Mouse (Mus musculus) G1E (cell line): ENCODE measurements at regions not wholly inside any gene's neighbourhood (a gene's known extent, or its start where the extent isn't known, plus 50 kb on each side); places are given as distances from the start of the nearest gene placed in this dataset.

Experiments used
- ATAC-seq: 2 replicates; pipeline ENCODE4 v1.8.0; 2016; ENCODE audit warnings: mild to moderate bottlenecking; ENCODE audit not compliant: insufficient number of reproducible peaks, poor library complexity, low FRiP score, severe bottlenecking; ENCODE audit errors: extremely low read depth
- DNase-seq: peaks from one replicate; pipeline ENCODE4 v3.0.0; 2012; ENCODE audit warnings: low spot score
- H3K27me3 ChIP-seq: 2 replicates; pipeline ENCODE4 v1.6.1; 2012; ENCODE audit warnings: mild to moderate bottlenecking, low read length, inconsistent platforms; ENCODE audit not compliant: insufficient read depth
- H3K36me3 ChIP-seq: replicated peaks from 2 replicates; pipeline ENCODE3; 2012; ENCODE audit warnings: mild to moderate bottlenecking, inconsistent platforms
- H3K4me1 ChIP-seq: 2 replicates; pipeline ENCODE4 v1.6.1; 2012; ENCODE audit warnings: low read depth, low read length, inconsistent platforms, mixed read lengths; ENCODE audit not compliant: insufficient read depth
- H3K4me3 ChIP-seq: 2 replicates; pipeline ENCODE4 v1.5.1; 2012; ENCODE audit warnings: low read depth, mild to moderate bottlenecking, inconsistent platforms, low read length, moderate library complexity, mixed read lengths
- H3K9me3 ChIP-seq: replicated peaks from 2 replicates; pipeline ENCODE4 v1.6.1; 2012; ENCODE audit warnings: inconsistent platforms
- CTCF ChIP-seq: IDR thresholded peaks from 2 replicates; pipeline ENCODE4 v1.5.1; 2012; ENCODE audit warnings: low read depth, low read length, inconsistent platforms, mixed read lengths
- GATA1 ChIP-seq: IDR thresholded peaks from 2 replicates; pipeline ENCODE4 v1.6.1; 2012; ENCODE audit warnings: borderline replicate concordance, low read length, inconsistent platforms, mixed read lengths
- GATA2 ChIP-seq: IDR thresholded peaks from 2 replicates; pipeline ENCODE4 v1.6.1; 2012; ENCODE audit warnings: low read depth, low read length, inconsistent platforms, borderline replicate concordance
- POLR2AphosphoS5 ChIP-seq: IDR thresholded peaks from 2 replicates; pipeline ENCODE4 v1.6.1; 2012; ENCODE audit warnings: low read depth, low read length, inconsistent platforms; ENCODE audit not compliant: insufficient replicate concordance
- TAL1 ChIP-seq: conservative IDR thresholded peaks from 2 replicates; pipeline ENCODE4 v1.6.1; 2012; ENCODE audit warnings: low read depth, low read length, inconsistent platforms, mixed read lengths

- H3K9me3 ChIP-seq: peaks cover 5% of the 10 kb centered on the region
- TF ChIP-seq GATA2: no peak
- no peak for TF ChIP-seq CTCF
- no peak for TF ChIP-seq POLR2AphosphoS5
- TF ChIP-seq GATA1: no peak
- TF ChIP-seq TAL1: no peak
- ATAC-seq: no peak
Measured at GRCm38 (mm10) chr1:55897572-55897971, 491.9 kb downstream of the Plcl1 start.

GRCm38 (mm10) chr1:55898031-55898430, 492.3 kb downstream of the Plcl1 start:
- Histone ChIP-seq H3K27me3 (no peaks in the 10 kb centered on the region), H3K36me3 (no peaks in the 10 kb centered on the region), H3K4me3 (no peak overlapping the region), H3K9me3 (peaks cover 2% of the 10 kb centered on the region), H3K4me1 (no peaks in the 10 kb centered on the region)
- TF ChIP-seq TAL1 (no peak), POLR2AphosphoS5 (no peak), GATA1 (no peak), CTCF (no peak)
- DNase-seq (no peak), ATAC-seq (no peak)

More at GRCm38 (mm10) chr1:55897572-55897971, 491.9 kb downstream of the Plcl1 start:
- Histone ChIP-seq H3K4me3 (no peak overlapping the region), H3K27me3 (no peaks in the 10 kb centered on the region), H3K36me3 (no peaks in the 10 kb centered on the region), H3K4me1 (no peaks in the 10 kb centered on the region)
- no peak for DNase-seq

- H3K4me1 ChIP-seq: no peaks in the 10 kb centered on the region
- DNase-seq (no peak), ATAC-seq (no peak)
- H3K27me3 ChIP-seq: no peaks in the 10 kb centered on the region
- H3K9me3 ChIP-seq: no peaks in the 10 kb centered on the region; the same call in none of the 2 replicates
- no peaks in the 10 kb centered on the region for H3K36me3 ChIP-seq
- no peak overlapping the region for H3K4me3 ChIP-seq
- TF ChIP-seq POLR2AphosphoS5 (no peak), GATA1 (no peak), TAL1 (no peak), CTCF (no peak), GATA2 (no peak)
Measured at GRCm38 (mm10) chr1:55900033-55900432, 494.3 kb downstream of the Plcl1 start.

- DNase-seq (no peak), ATAC-seq (no peak)
- Histone ChIP-seq H3K4me3 (no peak overlapping the region), H3K27me3 (no peaks in the 10 kb centered on the region), H3K36me3 (no peaks in the 10 kb centered on the region), H3K9me3 (peaks cover 13% of the 10 kb centered on the region), H3K4me1 (no peaks in the 10 kb centered on the region)
- TF ChIP-seq GATA1 (no peak), GATA2 (no peak), POLR2AphosphoS5 (no peak), TAL1 (no peak), CTCF (no peak)
Measured at GRCm38 (mm10) chr1:55903177-55903576, 497.5 kb downstream of the Plcl1 start.

- no peaks in the 10 kb centered on the region for H3K36me3 ChIP-seq
- ATAC-seq (no peak), DNase-seq (no peak)
- H3K4me3 ChIP-seq: no peak overlapping the region
- H3K9me3 ChIP-seq: peaks cover 13% of the 10 kb centered on the region
- no peaks in the 10 kb centered on the region for H3K27me3 ChIP-seq
- TF ChIP-seq POLR2AphosphoS5: no peak
- TF ChIP-seq GATA1: no peak
- no peak for TF ChIP-seq GATA2
- TF ChIP-seq TAL1: no peak
- no peak for TF ChIP-seq CTCF
- no peaks in the 10 kb centered on the region for H3K4me1 ChIP-seq
Measured at GRCm38 (mm10) chr1:55904571-55904970, 498.9 kb downstream of the Plcl1 start.

GRCm38 (mm10) chr1:55905232-55905631, 499.5 kb downstream of the Plcl1 start:
- TF ChIP-seq CTCF (peak; percentile 16; the same call in 1 of the 2 replicates), TAL1 (no peak)
- Histone ChIP-seq H3K9me3 (peaks cover 13% of the 10 kb centered on the region), H3K27me3 (no peaks in the 10 kb centered on the region), H3K36me3 (no peaks in the 10 kb centered on the region), H3K4me3 (no peak overlapping the region), H3K4me1 (no peaks in the 10 kb centered on the region)
- ATAC-seq (no peak), DNase-seq (no peak)

GRCm38 (mm10) chr1:55910024-55910423, 504.3 kb downstream of the Plcl1 start:
- Histone ChIP-seq H3K4me1 (no peaks in the 10 kb centered on the region), H3K4me3 (no peak overlapping the region), H3K9me3 (peaks cover 19% of the 10 kb centered on the region), H3K36me3 (no peaks in the 10 kb centered on the region), H3K27me3 (no peaks in the 10 kb centered on the region)
- no peak for ATAC-seq
- TF ChIP-seq TAL1: no peak
- TF ChIP-seq POLR2AphosphoS5: no peak
- no peak for TF ChIP-seq CTCF
- no peak for TF ChIP-seq GATA1
- no peak for TF ChIP-seq GATA2
- no peak for DNase-seq
